Mouse (Mus musculus) CH12.LX (cell line): Measurements from ENCODE around the gene Ift81. TPM values are rescaled to one million over a fixed set of nuclear protein-coding genes. Genes with fewer than 3 reads are reported as not detected.

Source experiments
- DNase-seq: peaks from one replicate; pipeline ENCODE4 v3.0.0-alpha.2; 2013; ENCODE audit errors: extremely low read depth
- H3K27ac ChIP-seq: 2 replicates; pipeline ENCODE4 v1.5.1; 2012; ENCODE audit warnings: low read depth, mild to moderate bottlenecking, control low read depth, moderate library complexity; ENCODE audit not compliant: insufficient read depth
- H3K27me3 ChIP-seq: replicated peaks from 2 replicates; pipeline ENCODE3; 2012; ENCODE audit warnings: inconsistent platforms
- H3K36me3 ChIP-seq, 2 experiments: replicated peaks in 1 of 2; 2 replicates each; pipeline versions ENCODE3 to v1.6.1; 2012; ENCODE audit warnings: inconsistent platforms in 1 of 2, low read length in 1 of 2, mild to moderate bottlenecking in 1 of 2, mixed read lengths in 1 of 2, moderate library complexity in 1 of 2; ENCODE audit not compliant: control insufficient read depth in 1 of 2, insufficient read depth in 1 of 2
- H3K4me1 ChIP-seq, 2 experiments: 2 replicates each; pipeline ENCODE4 v1.6.1; 2012; ENCODE audit warnings: inconsistent platforms in 1 of 2, moderate library complexity in 1 of 2; ENCODE audit not compliant: insufficient read depth in 2 of 2, control insufficient read depth in 1 of 2
- H3K4me2 ChIP-seq: 2 replicates; pipeline ENCODE4 v1.6.1; 2012; ENCODE audit warnings: low read depth, mild to moderate bottlenecking, control low read depth; ENCODE audit not compliant: poor library complexity, insufficient read depth, severe bottlenecking
- H3K4me3 ChIP-seq, 3 experiments: fragments of 150-350 bp in 1 of 3; sonication (generic) in 1 of 3; replicated peaks in 1 of 3; 2 replicates each; pipeline versions ENCODE3 to v1.5.1; 2011 to 2012; ENCODE audit warnings: low read depth in 2 of 3, low read length in 2 of 3, mild to moderate bottlenecking in 2 of 3, moderate library complexity in 2 of 3, control low read depth in 1 of 3, improper control_type of control experiment in 1 of 3, inconsistent platforms in 1 of 3, mixed read lengths in 1 of 3; ENCODE audit not compliant: poor library complexity in 1 of 3
- H3K79me2 ChIP-seq: replicated peaks from 2 replicates; pipeline ENCODE4 v1.6.1; 2012; ENCODE audit warnings: mild to moderate bottlenecking, moderate library complexity; ENCODE audit not compliant: control insufficient read depth, poor library complexity, insufficient read depth, severe bottlenecking; ENCODE audit errors: extremely low read depth
- H3K9ac ChIP-seq: 2 replicates; pipeline ENCODE4 v1.6.1; 2012; ENCODE audit warnings: low read depth, mild to moderate bottlenecking, control low read depth, moderate library complexity; ENCODE audit not compliant: insufficient read depth
- H3K9me3 ChIP-seq: replicated peaks from 2 replicates; pipeline ENCODE3; 2012; ENCODE audit warnings: low read length, inconsistent platforms, mixed read lengths
- CHD1 ChIP-seq: IDR thresholded peaks from 2 replicates; pipeline ENCODE4 v1.6.1; 2012; ENCODE audit warnings: low read depth, low read length, improper control_type of control experiment, inconsistent platforms
- CTCF ChIP-seq, 2 experiments: IDR thresholded peaks in 1 of 2; conservative IDR thresholded peaks in 1 of 2; 2 replicates each; pipeline ENCODE4 v1.5.1; 2011 to 2012; ENCODE audit warnings: low read depth in 2 of 2, low read length in 2 of 2, improper control_type of control experiment in 1 of 2, inconsistent platforms in 1 of 2, mild to moderate bottlenecking in 1 of 2, moderate library complexity in 1 of 2
- E2F4 ChIP-seq: IDR thresholded peaks from 2 replicates; pipeline ENCODE4 v1.6.1; 2011; ENCODE audit warnings: low read depth, low read length, improper control_type of control experiment; ENCODE audit not compliant: insufficient replicate concordance
- EP300 ChIP-seq: IDR thresholded peaks from 2 replicates; pipeline ENCODE4 v1.6.1; 2011; ENCODE audit warnings: low read length, improper control_type of control experiment
- GABPA ChIP-seq: IDR thresholded peaks from 2 replicates; pipeline ENCODE4 v1.6.1; 2012; ENCODE audit warnings: low read depth, low read length, improper control_type of control experiment, inconsistent platforms; ENCODE audit not compliant: insufficient replicate concordance
- HCFC1 ChIP-seq: IDR thresholded peaks from 2 replicates; pipeline ENCODE4 v1.6.1; 2012; ENCODE audit warnings: low read depth, mild to moderate bottlenecking, inconsistent platforms, low read length, improper control_type of control experiment
- JUN ChIP-seq: IDR thresholded peaks from 2 replicates; pipeline ENCODE4 v1.6.1; 2011; ENCODE audit warnings: low read depth, mild to moderate bottlenecking, low read length, improper control_type of control experiment, moderate library complexity; ENCODE audit not compliant: insufficient read depth
- JUND ChIP-seq: conservative IDR thresholded peaks from 2 replicates; pipeline ENCODE4 v1.6.1; 2011; ENCODE audit warnings: low read depth, low read length, improper control_type of control experiment
- KAT2A ChIP-seq: IDR thresholded peaks from 2 replicates; pipeline ENCODE4 v1.6.1; 2012; ENCODE audit warnings: low read length, improper control_type of control experiment, inconsistent platforms; ENCODE audit not compliant: insufficient replicate concordance
- MAFK ChIP-seq: IDR thresholded peaks from 2 replicates; pipeline ENCODE4 v1.6.1; 2011; ENCODE audit warnings: low read length, improper control_type of control experiment; ENCODE audit not compliant: insufficient replicate concordance
- MAX ChIP-seq: IDR thresholded peaks from 2 replicates; pipeline ENCODE4 v1.6.1; 2011; ENCODE audit warnings: low read length, improper control_type of control experiment
- MEF2A ChIP-seq: IDR thresholded peaks from 2 replicates; pipeline ENCODE4 v1.6.1; 2014; ENCODE audit warnings: low read depth, mild to moderate bottlenecking, inconsistent platforms, low read length, improper control_type of control experiment, borderline replicate concordance
- MYC ChIP-seq: IDR thresholded peaks from 2 replicates; pipeline ENCODE4 v1.6.1; 2011; ENCODE audit warnings: low read depth, mild to moderate bottlenecking, improper control_type of control experiment, low read length
- NRF1 ChIP-seq: IDR thresholded peaks from 2 replicates; pipeline ENCODE4 v1.6.1; 2014; ENCODE audit warnings: low read depth, mild to moderate bottlenecking, inconsistent platforms, low read length, improper control_type of control experiment, moderate library complexity
- POLR2A ChIP-seq: IDR thresholded peaks from 2 replicates; pipeline ENCODE4 v1.6.1; 2011; ENCODE audit warnings: low read depth, mild to moderate bottlenecking, improper control_type of control experiment, low read length
- POLR2AphosphoS2 ChIP-seq: IDR thresholded peaks from 2 replicates; pipeline ENCODE4 v1.6.1; 2011; ENCODE audit warnings: low read depth, low read length, improper control_type of control experiment
- RAD21 ChIP-seq: IDR thresholded peaks from 2 replicates; pipeline ENCODE4 v1.6.1; 2011; ENCODE audit warnings: low read depth, mild to moderate bottlenecking, low read length, improper control_type of control experiment, moderate library complexity
- SIN3A ChIP-seq: IDR thresholded peaks from 2 replicates; pipeline ENCODE4 v1.6.1; 2012; ENCODE audit warnings: low read length, improper control_type of control experiment, inconsistent platforms
- SMC3 ChIP-seq: IDR thresholded peaks from 2 replicates; pipeline ENCODE4 v1.6.1; 2011; ENCODE audit warnings: low read depth, low read length, improper control_type of control experiment
- UBTF ChIP-seq: IDR thresholded peaks from 2 replicates; pipeline ENCODE4 v1.6.1; 2012; ENCODE audit warnings: low read depth, mild to moderate bottlenecking, inconsistent platforms, low read length, improper control_type of control experiment, moderate library complexity
- USF1 ChIP-seq: IDR thresholded peaks from 2 replicates; pipeline ENCODE4 v1.6.1; 2014; ENCODE audit warnings: low read depth, mild to moderate bottlenecking, inconsistent platforms, low read length, improper control_type of control experiment
- USF2 ChIP-seq: conservative IDR thresholded peaks from 2 replicates; pipeline ENCODE4 v1.6.1; 2011; ENCODE audit warnings: low read depth, low read length, improper control_type of control experiment
- ZC3H11A ChIP-seq: IDR thresholded peaks from 2 replicates; pipeline ENCODE4 v1.6.1; 2012; ENCODE audit warnings: low read depth, mild to moderate bottlenecking, inconsistent platforms, low read length, improper control_type of control experiment
- ZNF384 ChIP-seq: IDR thresholded peaks from 2 replicates; pipeline ENCODE4 v1.6.1; 2012; ENCODE audit warnings: low read depth, low read length, improper control_type of control experiment, inconsistent platforms
- dilution Hi-C: fragments of 300-500 bp; cut with MboI; formaldehyde crosslinking; loops from 2 replicates; pipeline ENCODE4 v1.14.3; 2020; ENCODE audit warnings: low sequenced_read_pairs; ENCODE audit not compliant: extremely low pct_unique_long_range_greater_than_20kb, extremely low pct_ligation_motif_present
- in situ Hi-C: fragments of 300-500 bp; cut with MboI; formaldehyde crosslinking; loops from 3 replicates; pipeline ENCODE4 v1.14.3; 2019; ENCODE audit warnings: low sequenced_read_pairs, low pct_ligation_motif_present, low pct_unique_long_range_greater_than_20kb, mixed read lengths
- polyA plus RNA-seq: library from polyadenylated mRNA; unstranded; fragments of >175 nt; gene quantifications from 2 replicates; pipeline ENCODE4 v1.2.1, GENCODE M21; 2012; ENCODE audit warnings: low read depth; ENCODE audit not compliant: insufficient read length
- total RNA-seq, 2 experiments: library from RNA; depleted of rRNA; stranded (reverse); fragments of 300-350 nt in 1 of 2; fragments of >200 nt in 1 of 2; gene quantifications; 2 replicates each; pipeline ENCODE4 v1.2.3; 2012 to 2014

The Ift81 gene
- total and polyA plus RNA-seq, 3 experiments, result 3.1 to 5.0 (median 4.1) TPM

DNA sequence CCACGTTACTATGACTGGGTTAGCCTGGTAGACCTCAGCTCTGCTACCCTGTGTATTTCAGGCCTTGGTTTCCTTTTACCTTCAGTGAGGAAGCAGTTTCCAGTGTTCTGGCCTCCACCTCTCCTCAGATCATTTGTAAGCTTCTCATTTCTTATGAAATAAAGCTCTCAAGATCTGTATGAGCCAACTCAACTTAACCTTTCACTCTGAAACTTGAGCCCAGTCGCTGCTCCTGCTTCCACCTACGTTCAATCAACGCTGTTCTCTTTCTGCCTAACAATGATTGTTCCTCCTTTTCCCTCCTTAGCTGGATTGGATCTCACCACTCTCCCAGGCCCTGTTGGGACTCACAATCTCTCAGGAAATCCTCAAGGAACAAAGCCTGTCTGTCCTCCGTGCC, 2.7 kb downstream of the Ift81 start:
- Histone ChIP-seq H3K4me1 (peaks cover 0 to 10% of the 10 kb centered on the region in 2 experiments; a peak in 2 of 4 replicates), H3K9me3 (no peaks in the 10 kb centered on the region), H3K79me2 (no peaks in the 10 kb centered on the region), H3K36me3 (no peaks in the 10 kb centered on the region), H3K27me3 (no peaks in the 10 kb centered on the region), H3K4me2 (no peak overlapping the region), H3K9ac (no peak overlapping the region), H3K4me3 (no peak overlapping the region), H3K27ac (no peak overlapping the region)
- TF ChIP-seq SMC3, result no peak
- TF ChIP-seq POLR2AphosphoS2, result no peak
- no peak for TF ChIP-seq ZNF384
- TF ChIP-seq JUND, result no peak
- no peak for TF ChIP-seq MAX
- TF ChIP-seq USF2, result no peak
- no peak for TF ChIP-seq USF1
- TF ChIP-seq JUN, result no peak
- no peak for TF ChIP-seq MAFK
- TF ChIP-seq E2F4, result no peak
- no peak for TF ChIP-seq NRF1
- no peak for TF ChIP-seq MYC
- no peak for TF ChIP-seq KAT2A
- no peak for TF ChIP-seq MEF2A
- TF ChIP-seq CHD1, result no peak
- no peak for TF ChIP-seq POLR2A
- TF ChIP-seq ZC3H11A, result no peak
- TF ChIP-seq SIN3A, result no peak
- dilution Hi-C loops, result no loop called here
- no peak for DNase-seq
- in situ Hi-C loops, result loop anchor here (25.0 kb wide), 1 partner anchor 99 kb away; the partner anchor contains the start of gene Atp2a2

DNA sequence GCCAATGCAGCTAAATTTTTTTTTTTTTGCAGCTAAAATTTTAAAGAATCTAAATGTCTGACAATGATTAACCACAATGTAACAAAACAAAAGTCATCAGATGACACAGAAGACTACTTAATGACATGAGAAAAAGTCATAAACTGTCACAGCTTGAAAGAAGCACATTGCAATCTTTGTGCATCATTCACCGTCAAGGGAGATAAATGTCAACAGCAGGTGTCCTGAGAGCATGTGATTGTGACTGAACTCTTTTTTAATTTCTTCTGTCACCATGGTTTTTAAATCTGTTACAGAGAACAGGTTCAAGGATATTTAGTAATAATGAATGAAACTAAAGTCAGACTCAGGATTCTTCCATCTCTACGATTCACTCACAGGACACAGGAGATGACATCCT, 9.4 kb downstream of the Ift81 start:
- Histone ChIP-seq H3K27me3 (no peaks in the 10 kb centered on the region), H3K79me2 (no peaks in the 10 kb centered on the region), H3K27ac (no peak overlapping the region), H3K4me2 (no peak overlapping the region), H3K4me1 (peaks cover 0 to 6% of the 10 kb centered on the region in 2 experiments; a peak in 1 of 4 replicates), H3K9me3 (no peaks in the 10 kb centered on the region), H3K36me3 (peaks cover 4 to 10% of the 10 kb centered on the region in 2 experiments), H3K9ac (no peak overlapping the region), H3K4me3 (no peak overlapping the region)
- DNase-seq, result no peak
- in situ Hi-C loops, result loop anchor here (25.0 kb wide), 1 partner anchor 93 kb away; the partner anchor contains the start of gene Atp2a2
- dilution Hi-C loops, result no loop called here
- TF ChIP-seq NRF1 (no peak), JUN (no peak), UBTF (no peak), HCFC1 (no peak), CTCF (conservative IDR thresholded peaks at IDR 0.05 in 1 of 2, IDR thresholded peaks at IDR 0.05 in 1 of 2; ENCODE audit: low read depth in 2 of 2, low read length in 2 of 2) (no peak), USF2 (no peak), RAD21 (no peak), SMC3 (no peak), EP300 (no peak), E2F4 (no peak), POLR2AphosphoS2 (no peak), USF1 (no peak), GABPA (no peak)
